Mouse (Mus musculus): ENCODE measurements around the gene Rpa1. TPM values are rescaled to one million over a fixed set of nuclear protein-coding genes. Genes with fewer than 3 reads are reported as not detected.
"Not testable (repeated sequence)": the region's sequence is repeated elsewhere in the genome, so short reads cannot be mapped to it uniquely, and the experiment has no call there.

Gene Rpa1
- total and polyA plus RNA-seq, 2 experiments: 10.5 to 21.4 TPM

GRCm38 (mm10) chr11:75289120-75289519, 59.0 kb downstream of the Rpa1 start:
- Histone ChIP-seq H3K27ac (replicated peaks; ENCODE audit: insufficient read depth, low read depth, low read length) (no peak overlapping the region), H3K9ac (ENCODE audit: low read depth, low read length) (no peak overlapping the region), H3K4me3 (ENCODE audit: insufficient read depth, low read depth, low read length) (no peak overlapping the region), H3K36me3 (ENCODE audit: control insufficient read depth, insufficient read depth, low read length) (no peaks in the 10 kb centered on the region), H3K27me3 (ENCODE audit: control insufficient read depth, insufficient read depth, low read length) (no peaks in the 10 kb centered on the region), H3K79me2 (ENCODE audit: control insufficient read depth, insufficient read depth, low read length) (no peaks in the 10 kb centered on the region), H3K4me1 (ENCODE audit: control insufficient read depth, insufficient read depth, low read length) (peaks cover 6% of the 10 kb centered on the region)
- peak; percentile 89 for DNase-seq (ENCODE audit: extremely low read depth, low read depth, low spot score)
- WGBS: 25% methylated on average over 2 of the region's 2 CpGs
- TF ChIP-seq POLR2A (IDR thresholded peaks at IDR 0.05; ENCODE audit: extremely low read depth, insufficient read depth, low read length): no peak
- no peak for TF ChIP-seq CTCF (IDR thresholded peaks at IDR 0.05; ENCODE audit: low read depth, low read length)

- WGBS: 63% methylated on average over 8 of the region's 8 CpGs
- H3K4me3 ChIP-seq (ENCODE audit: insufficient read depth, low read depth, low read length): no peak overlapping the region
Observed at GRCm38 (mm10) chr11:75288517-75288916, 59.6 kb downstream of the Rpa1 start.

DNA sequence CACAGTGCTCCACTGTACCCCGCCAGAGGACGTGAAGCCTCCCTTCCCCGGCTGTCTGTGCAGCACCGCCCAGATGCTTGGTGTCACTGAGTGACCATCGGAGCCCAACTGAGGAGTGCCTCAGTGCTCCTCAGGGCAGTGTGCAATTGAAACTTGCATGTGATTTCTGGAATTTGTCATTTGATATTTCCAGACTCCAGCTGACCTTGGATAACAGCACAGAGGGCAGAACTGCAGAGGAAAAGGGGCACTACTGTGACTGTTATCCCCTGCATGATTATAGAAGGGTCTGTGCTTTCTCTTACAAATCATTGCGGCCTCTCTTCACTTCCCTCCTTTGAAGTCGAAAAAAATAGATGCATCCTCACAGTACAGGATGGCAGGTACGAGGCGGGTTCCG, 60.2 kb downstream of the Rpa1 start:
- Histone ChIP-seq H3K27ac (replicated peaks; ENCODE audit: insufficient read depth, low read depth, low read length) (no peak overlapping the region), H3K36me3 (ENCODE audit: control insufficient read depth, insufficient read depth, low read length) (no peaks in the 10 kb centered on the region), H3K27me3 (ENCODE audit: control insufficient read depth, insufficient read depth, low read length) (no peaks in the 10 kb centered on the region), H3K4me3 (ENCODE audit: insufficient read depth, low read depth, low read length) (no peak overlapping the region), H3K79me2 (ENCODE audit: control insufficient read depth, insufficient read depth, low read length) (no peaks in the 10 kb centered on the region), H3K9ac (ENCODE audit: low read depth, low read length) (no peak overlapping the region), H3K4me1 (ENCODE audit: control insufficient read depth, insufficient read depth, low read length) (peaks cover 6% of the 10 kb centered on the region)
- no peak for DNase-seq (ENCODE audit: extremely low read depth, low read depth, low spot score)
- WGBS: 94% methylated on average over 10 of the region's 10 CpGs
- no peak for TF ChIP-seq CTCF (IDR thresholded peaks at IDR 0.05; ENCODE audit: low read depth, low read length)
- no peak for TF ChIP-seq POLR2A (IDR thresholded peaks at IDR 0.05; ENCODE audit: extremely low read depth, insufficient read depth, low read length)

More at GRCm38 (mm10) chr11:75288517-75288916, 59.6 kb downstream of the Rpa1 start:
- Histone ChIP-seq H3K27me3 (ENCODE audit: control insufficient read depth, insufficient read depth, low read length) (no peaks in the 10 kb centered on the region), H3K79me2 (ENCODE audit: control insufficient read depth, insufficient read depth, low read length) (no peaks in the 10 kb centered on the region), H3K27ac (replicated peaks; ENCODE audit: insufficient read depth, low read depth, low read length) (no peak overlapping the region), H3K36me3 (ENCODE audit: control insufficient read depth, insufficient read depth, low read length) (no peaks in the 10 kb centered on the region), H3K9ac (ENCODE audit: low read depth, low read length) (no peak overlapping the region), H3K4me1 (ENCODE audit: control insufficient read depth, insufficient read depth, low read length) (peaks cover 6% of the 10 kb centered on the region)
- no peak for TF ChIP-seq POLR2A (IDR thresholded peaks at IDR 0.05; ENCODE audit: extremely low read depth, insufficient read depth, low read length)
- no peak for TF ChIP-seq CTCF (IDR thresholded peaks at IDR 0.05; ENCODE audit: low read depth, low read length)
- DNase-seq (ENCODE audit: extremely low read depth, low read depth, low spot score): no peak

DNA sequence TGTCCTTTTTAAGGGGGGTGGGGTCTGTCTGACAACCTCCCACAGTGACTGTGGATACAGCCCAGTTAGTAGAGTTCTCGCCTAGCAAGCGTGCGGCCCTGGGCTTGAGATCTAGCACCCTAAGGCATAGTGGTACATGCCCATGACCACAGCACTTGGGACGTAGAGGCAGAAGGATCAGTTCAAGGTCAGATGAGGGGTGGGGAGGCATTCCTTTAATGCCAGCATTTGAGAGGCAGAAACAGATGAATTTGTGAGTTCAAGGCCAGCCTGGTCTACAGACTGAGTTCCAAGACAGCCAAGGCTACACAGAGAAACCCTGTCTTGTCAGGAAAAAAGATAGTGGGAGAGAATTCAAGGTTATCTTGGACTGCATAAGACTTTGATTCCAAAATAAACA, 61.3 kb downstream of the Rpa1 start:
- 98% methylated on average over 4 of the region's 4 CpGs for WGBS
- Histone ChIP-seq H3K4me3 (ENCODE audit: insufficient read depth, low read depth, low read length) (no peak overlapping the region), H3K36me3 (ENCODE audit: control insufficient read depth, insufficient read depth, low read length) (no peaks in the 10 kb centered on the region), H3K4me1 (ENCODE audit: control insufficient read depth, insufficient read depth, low read length) (peaks cover 6% of the 10 kb centered on the region), H3K27ac (replicated peaks; ENCODE audit: insufficient read depth, low read depth, low read length) (no peak overlapping the region), H3K27me3 (ENCODE audit: control insufficient read depth, insufficient read depth, low read length) (no peaks in the 10 kb centered on the region), H3K9ac (ENCODE audit: low read depth, low read length) (no peak overlapping the region), H3K79me2 (ENCODE audit: control insufficient read depth, insufficient read depth, low read length) (no peaks in the 10 kb centered on the region)
- TF ChIP-seq POLR2A (IDR thresholded peaks at IDR 0.05; ENCODE audit: extremely low read depth, insufficient read depth, low read length) (no peak), CTCF (IDR thresholded peaks at IDR 0.05; ENCODE audit: low read depth, low read length) (no peak)
- no peak for DNase-seq (ENCODE audit: extremely low read depth, low read depth, low spot score)

GRCm38 (mm10) chr11:75285893-75286467, 62.1 kb downstream of the Rpa1 start:
- DNase-seq (ENCODE audit: extremely low read depth, low read depth, low spot score): no peak
- Histone ChIP-seq H3K27me3 (ENCODE audit: control insufficient read depth, insufficient read depth, low read length) (no peaks in the 10 kb centered on the region), H3K36me3 (ENCODE audit: control insufficient read depth, insufficient read depth, low read length) (no peaks in the 10 kb centered on the region)

DNA sequence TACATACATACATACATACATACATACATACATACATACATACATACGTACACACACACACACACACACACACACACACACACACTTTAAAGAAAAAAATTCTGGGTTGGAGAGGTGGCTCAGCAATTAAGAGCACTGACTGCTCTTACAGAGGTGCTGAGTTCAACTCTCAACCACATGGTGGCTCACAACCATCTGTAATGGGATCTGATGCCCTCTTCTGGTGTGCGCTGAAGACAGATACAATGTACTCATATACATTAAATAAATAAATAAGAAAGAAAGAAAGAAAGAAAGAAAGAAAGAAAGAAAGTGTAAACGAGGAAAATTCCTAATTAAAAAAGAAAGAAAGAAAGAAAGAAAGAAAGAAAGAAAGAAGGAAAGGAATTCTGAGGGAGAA, 64.3 kb downstream of the Rpa1 start:
- not testable (repeated sequence) for H3K4me1 ChIP-seq (ENCODE audit: control insufficient read depth, insufficient read depth, low read length); H3K9ac ChIP-seq (ENCODE audit: low read depth, low read length); H3K27me3 ChIP-seq (ENCODE audit: control insufficient read depth, insufficient read depth, low read length); H3K27ac ChIP-seq (replicated peaks; ENCODE audit: insufficient read depth, low read depth, low read length); H3K36me3 ChIP-seq (ENCODE audit: control insufficient read depth, insufficient read depth, low read length); H3K79me2 ChIP-seq (ENCODE audit: control insufficient read depth, insufficient read depth, low read length); H3K4me3 ChIP-seq (ENCODE audit: insufficient read depth, low read depth, low read length); DNase-seq (ENCODE audit: extremely low read depth, low read depth, low spot score)
- 71% methylated on average over 3 of the region's 3 CpGs for WGBS

More at GRCm38 (mm10) chr11:75285893-75286467, 62.1 kb downstream of the Rpa1 start:
- WGBS: 73% methylated on average over 4 of the region's 4 CpGs
- no peak overlapping the region for H3K27ac ChIP-seq (replicated peaks; ENCODE audit: insufficient read depth, low read depth, low read length)
- no peaks in the 10 kb centered on the region for H3K79me2 ChIP-seq (ENCODE audit: control insufficient read depth, insufficient read depth, low read length)
- TF ChIP-seq POLR2A (IDR thresholded peaks at IDR 0.05; ENCODE audit: extremely low read depth, insufficient read depth, low read length): no peak
- no peak for TF ChIP-seq CTCF (IDR thresholded peaks at IDR 0.05; ENCODE audit: low read depth, low read length)
- no peak overlapping the region for H3K9ac ChIP-seq (ENCODE audit: low read depth, low read length)
- H3K4me3 ChIP-seq (ENCODE audit: insufficient read depth, low read depth, low read length): no peak overlapping the region
- H3K4me1 ChIP-seq (ENCODE audit: control insufficient read depth, insufficient read depth, low read length): peaks cover 6% of the 10 kb centered on the region
